Mouse (Mus musculus) CD4-positive, CD25-positive, alpha-beta regulatory T cell, adult 4 months (primary cell): ENCODE results near the gene Crim1. TPM values are rescaled to one million over a fixed set of nuclear protein-coding genes. Genes with fewer than 3 reads are reported as not detected.

Experiments
- ATAC-seq: one replicate; pipeline ENCODE4 v1.8.0; 2017
- polyA plus RNA-seq, 2 experiments: library from polyadenylated mRNA; unstranded; fragments of 100-300 nt; shearing (Covaris generic); gene quantifications; one replicate each; pipeline ENCODE4 v1.2.1; 2017

Crim1 gene
- polyA plus RNA-seq, 2 experiments from 2014 or later, result 7.5 to 7.7 TPM

DNA sequence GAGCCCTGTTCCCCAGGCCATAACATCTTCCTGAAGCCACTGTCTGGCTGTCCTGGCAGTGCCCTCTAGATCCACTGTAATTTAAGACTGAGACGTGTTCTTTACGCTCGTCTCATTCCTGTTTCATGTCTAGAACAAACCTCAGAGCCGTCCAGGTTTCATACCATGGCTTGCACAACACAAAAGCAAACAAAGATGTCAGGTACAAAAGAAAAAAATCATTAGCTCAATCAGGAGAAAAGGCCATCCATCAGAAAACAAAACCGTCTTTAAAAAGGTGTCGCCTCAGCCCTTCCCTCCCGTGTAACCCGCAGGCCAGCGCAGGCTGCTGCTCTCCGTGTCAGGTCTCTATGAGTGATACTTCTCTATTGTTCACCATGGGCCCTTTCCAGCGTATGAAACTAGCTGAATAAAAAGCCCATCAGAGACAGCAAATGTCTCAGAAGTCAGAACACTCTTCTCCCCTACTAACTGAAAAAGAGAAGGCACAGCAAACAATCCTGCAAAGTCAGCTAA is 179.7 kb downstream of the Crim1 start:
- ATAC-seq, result no peak

GRCm38 (mm10) chr17:78382321-78382720 is 182.3 kb downstream of the Crim1 start:
- no peak for ATAC-seq

- ATAC-seq, result no peak
These were observed 187.6 kb downstream of the Crim1 start for GRCm38 (mm10) chr17:78387665-78388064.

DNA sequence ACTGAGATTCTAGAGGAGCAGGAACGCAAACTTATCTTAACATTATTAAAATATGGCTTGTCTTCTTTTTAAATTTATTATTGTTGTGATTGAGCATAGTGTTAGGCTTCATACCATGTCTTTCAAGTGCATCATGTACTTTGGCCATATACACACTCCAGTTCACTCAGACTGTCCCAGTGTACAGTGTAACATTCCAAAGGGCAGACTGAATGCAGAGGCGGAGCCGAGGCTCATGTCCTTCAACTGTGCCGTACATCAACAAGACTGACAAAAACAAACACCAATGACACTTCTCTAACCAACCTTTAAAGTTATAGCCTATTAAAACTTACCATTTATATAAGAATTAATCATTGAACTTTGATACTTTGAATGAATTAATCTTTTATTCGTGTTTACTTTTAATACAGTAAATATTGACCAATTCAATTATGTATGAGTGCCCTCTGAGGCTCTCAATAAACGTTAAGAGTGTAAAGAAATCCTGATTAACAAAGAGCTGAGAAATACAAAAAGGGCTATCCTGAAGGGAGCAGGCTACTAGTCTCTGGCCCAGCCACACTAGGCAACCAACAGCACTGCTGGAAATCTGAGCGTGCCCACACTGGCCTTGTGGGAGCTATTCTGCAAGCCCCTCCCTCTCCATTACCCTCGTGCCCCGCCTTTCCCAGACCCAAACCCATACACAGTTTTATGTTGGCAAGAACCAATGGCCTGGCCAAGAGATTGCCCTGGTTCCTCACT is 188.2 kb downstream of the Crim1 start:
- no peak for ATAC-seq

DNA sequence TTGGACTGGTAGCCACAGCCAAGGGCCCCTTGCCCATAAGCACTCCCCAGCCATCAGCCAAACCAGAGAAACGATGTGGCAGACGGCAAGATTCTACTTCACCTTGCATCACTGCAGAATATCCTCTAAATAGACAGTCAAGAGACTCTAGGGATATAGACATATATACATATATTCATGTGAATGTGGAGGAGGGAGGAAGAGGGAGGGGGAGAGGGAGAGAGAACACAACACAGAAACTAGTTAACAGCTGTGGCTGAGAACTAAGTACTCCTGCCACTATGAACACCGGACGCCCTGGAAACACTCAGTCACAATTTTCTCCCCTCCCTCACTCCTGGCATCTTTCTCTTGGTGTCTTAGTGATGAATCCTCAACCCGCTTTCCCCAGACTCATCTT is 189.5 kb downstream of the Crim1 start:
- ATAC-seq, result no peak

- ATAC-seq, result no peak
These were observed 192.5 kb downstream of the Crim1 start for GRCm38 (mm10) chr17:78392401-78393087.

DNA sequence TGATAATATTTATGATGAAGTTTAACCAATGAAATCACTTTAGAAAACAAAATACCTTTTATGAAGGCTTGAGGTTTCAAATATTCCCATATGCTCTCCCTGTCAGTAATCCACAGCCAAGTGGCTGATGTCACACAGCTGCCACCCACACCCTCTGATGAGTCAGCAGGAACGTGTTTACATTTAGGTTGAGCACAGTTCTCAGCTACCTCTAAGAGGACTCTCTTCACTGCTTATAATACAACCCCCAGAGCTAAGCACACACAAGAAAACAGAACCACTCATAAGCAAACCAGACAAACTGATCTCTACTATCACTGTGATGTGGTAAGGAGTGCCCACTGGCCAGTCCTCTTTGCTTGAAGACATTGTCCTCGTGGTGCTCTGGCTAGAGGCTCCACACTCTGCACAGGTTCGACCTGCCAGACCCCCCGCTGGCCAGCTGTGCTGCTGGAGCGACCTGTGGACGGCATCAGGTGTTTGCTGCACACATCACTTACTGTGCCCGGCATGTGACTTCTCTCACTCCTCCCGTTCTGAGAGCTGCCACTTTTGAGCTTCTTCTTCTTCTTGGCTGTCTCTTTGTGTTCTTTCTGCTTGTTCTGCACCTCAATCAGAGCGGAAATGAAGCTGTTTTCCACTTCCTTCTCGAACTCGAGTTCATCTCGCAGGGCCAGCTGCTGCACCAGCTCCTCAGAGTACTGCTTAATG is 200.2 kb downstream of the Crim1 start:
- ATAC-seq, result peak; percentile 85

DNA sequence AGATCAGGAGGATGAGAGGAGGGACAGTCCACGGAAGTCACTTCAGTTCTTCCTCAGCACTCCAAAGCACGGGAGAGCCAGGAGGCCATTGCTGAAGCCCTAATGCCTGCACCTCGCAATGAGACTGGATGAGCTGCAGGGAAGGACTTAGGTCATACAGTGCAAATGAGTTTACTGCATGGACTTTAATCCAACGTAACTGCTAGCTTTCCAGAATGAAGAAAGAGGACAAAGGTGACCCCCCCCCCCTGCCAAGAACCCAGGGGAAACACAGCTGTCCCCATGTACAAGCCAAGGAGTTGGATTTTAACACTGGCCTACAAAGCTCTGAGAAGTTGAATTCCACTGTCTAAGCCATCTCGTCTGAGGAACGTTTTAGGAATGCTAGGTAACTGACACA is 201.3 kb downstream of the Crim1 start:
- no peak for ATAC-seq

- ATAC-seq, result no peak
These were observed 201.7 kb downstream of the Crim1 start for GRCm38 (mm10) chr17:78401713-78402112.

DNA sequence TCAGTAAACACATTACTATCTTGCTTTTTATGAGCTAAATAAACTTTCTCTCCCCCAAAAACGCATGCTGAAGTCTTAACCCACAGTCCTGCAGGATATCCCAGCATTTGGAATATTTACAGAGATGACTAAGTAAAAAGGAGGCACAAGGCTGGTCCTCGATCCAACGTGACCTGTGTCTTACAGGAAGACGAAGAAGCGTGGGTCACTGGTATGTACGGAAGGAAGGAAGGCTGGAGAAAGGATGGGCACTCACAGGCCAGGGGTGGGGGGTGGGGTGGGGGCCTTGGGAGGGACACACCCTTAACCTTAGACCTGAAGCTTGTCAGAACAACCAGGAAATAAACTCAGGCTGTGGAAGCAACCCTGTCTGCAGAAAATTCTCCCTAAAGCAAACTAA is 202.1 kb downstream of the Crim1 start:
- ATAC-seq, result no peak

GRCm38 (mm10) chr17:78403229-78403628 is 203.2 kb downstream of the Crim1 start:
- no peak for ATAC-seq

- no peak for ATAC-seq
These were observed 203.8 kb downstream of the Crim1 start for GRCm38 (mm10) chr17:78403804-78404203.

GRCm38 (mm10) chr17:78405336-78405735 is 205.3 kb downstream of the Crim1 start:
- no peak for ATAC-seq

DNA sequence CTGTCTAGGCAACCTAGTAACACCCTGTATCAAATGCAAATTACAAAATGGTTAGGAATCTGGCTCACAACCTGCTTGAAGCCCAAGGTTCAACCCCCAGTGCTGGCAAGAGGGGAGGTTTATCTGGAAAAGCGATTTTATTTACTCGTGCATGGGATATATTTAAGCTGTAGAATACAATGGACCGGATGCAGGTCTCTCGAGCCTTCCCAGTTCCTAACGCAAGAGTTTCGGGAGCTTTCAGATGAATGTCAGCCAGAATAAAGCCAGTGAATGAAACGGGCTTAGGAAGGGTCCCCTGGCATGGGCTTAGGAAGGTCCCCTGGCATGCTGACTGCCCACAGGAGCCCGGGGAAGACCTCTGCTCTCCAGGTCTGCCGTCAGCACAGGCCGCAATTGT is 206.8 kb downstream of the Crim1 start:
- ATAC-seq, result no peak

DNA sequence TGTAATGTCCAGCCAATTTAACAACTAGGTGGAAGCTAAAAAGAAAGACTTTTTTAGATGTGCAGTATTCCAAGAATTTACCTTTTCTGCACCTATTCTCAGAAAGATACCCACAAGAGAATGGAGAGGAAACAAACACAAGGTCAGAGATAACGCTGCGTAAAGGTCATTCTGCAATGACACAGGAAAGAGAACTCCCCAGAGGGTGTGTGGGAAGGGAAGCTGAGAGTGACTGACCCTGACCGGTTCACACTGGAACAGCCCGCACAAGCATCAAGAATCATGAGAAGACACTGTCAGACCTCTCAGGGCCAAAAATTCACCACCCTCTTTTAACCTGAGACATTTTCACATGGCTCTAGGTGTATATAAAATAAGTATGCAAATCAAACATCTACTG is 207.5 kb downstream of the Crim1 start:
- ATAC-seq, result no peak

DNA sequence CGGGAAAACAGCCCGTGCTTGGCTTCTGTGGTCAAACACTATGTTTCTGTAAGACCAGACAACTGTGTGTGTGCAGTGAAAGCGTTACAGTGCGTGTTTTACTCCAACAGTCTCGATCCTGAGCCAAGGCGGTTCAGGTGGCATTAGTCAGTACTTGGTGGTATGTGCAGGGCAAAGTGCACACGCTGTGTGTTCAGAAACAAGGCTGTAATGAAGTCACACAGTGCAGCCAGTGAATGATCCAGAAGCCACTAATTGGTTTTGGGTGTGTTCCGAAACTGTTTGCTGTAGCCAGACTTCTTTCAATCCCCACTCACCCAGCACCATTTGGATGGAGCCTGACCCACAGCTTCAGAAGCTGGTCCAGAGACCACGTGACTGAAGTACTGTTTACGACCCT is 208.3 kb downstream of the Crim1 start:
- no peak for ATAC-seq

- no peak for ATAC-seq
These were observed 209.9 kb downstream of the Crim1 start for GRCm38 (mm10) chr17:78409900-78410299.

DNA sequence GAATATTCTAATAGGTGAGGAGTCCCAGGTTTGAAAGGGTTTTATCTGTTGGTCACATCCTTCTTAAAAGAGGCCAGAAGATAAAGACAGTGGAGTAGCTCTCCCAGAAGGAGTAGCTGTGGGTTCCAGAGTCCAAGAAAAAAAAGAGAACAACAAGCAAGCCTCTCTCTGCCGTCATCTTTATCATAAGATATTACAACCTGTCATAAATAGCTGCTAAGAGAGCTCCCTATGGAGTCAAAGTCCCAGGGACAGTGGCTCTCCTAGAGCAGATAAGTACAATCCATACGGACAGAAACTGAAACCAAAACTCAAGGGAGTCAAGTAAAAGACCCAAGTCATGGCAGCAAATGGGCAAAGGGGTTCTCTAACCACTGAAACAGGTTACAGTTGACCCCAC is 215.2 kb downstream of the Crim1 start:
- no peak for ATAC-seq

GRCm38 (mm10) chr17:78417381-78418281 is 217.6 kb downstream of the Crim1 start, which contains the start of gene Fez2:
Fez2 (minus strand) TSS chr17:78418152.
- peak; percentile 94 for ATAC-seq

DNA sequence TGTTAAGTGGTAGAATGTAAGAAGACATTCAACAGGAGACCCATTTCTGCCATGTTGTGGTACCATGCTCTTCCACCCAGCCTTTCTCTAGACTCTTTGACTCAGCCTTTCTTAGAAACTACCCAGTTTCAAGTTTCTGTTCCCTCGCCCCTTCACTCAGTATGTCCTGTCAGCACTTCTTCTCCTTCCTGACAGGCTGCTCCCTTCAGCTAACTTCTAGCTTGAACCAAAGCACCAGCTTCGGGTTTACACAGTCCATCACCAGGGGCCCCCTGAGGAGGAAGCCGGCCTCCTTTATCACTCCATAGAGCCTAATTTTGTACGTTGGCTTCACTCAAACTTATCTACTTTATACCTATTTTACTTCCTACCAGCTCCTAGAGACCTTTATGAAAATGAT is 219.2 kb downstream of the Crim1 start:
- no peak for ATAC-seq

DNA sequence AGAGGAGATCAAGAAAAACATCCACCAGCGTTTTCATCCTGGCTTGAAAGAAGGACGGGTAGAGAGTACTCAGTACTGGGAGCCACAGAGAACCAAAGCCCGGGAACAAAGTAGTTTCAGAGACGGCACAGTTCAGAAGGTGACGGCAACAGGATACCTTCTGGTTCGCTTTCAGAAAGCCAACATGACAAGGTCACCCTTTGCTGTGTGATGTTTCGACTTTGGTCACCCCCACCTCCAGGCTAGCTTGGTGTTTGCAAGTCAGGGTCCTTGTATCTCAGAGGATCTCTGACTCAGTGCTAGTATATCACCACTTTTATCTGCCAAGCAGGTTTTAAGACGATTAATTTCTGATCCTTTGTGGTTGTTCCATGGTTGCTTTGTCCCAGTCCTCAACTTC is 225.0 kb downstream of the Crim1 start:
- ATAC-seq, result no peak
